Mouse (Mus musculus): ENCODE measurements around the gene Flnb. TPM values are rescaled to one million over a fixed set of nuclear protein-coding genes. Genes with fewer than 3 reads are reported as not detected.

The Flnb gene
- total RNA-seq, 2 experiments from 2014 or later, result 2.0 to 3.8 TPM

- no peak for ATAC-seq (replicated peaks; ENCODE audit: low FRiP score, poor library complexity, severe bottlenecking)
Measured at GRCm38 (mm10) chr14:7974643-7975042, 156.9 kb downstream of the Flnb start.

- ATAC-seq (replicated peaks; ENCODE audit: low FRiP score, poor library complexity, severe bottlenecking), result no peak
Measured at GRCm38 (mm10) chr14:7975177-7975576, 157.4 kb downstream of the Flnb start.

GRCm38 (mm10) chr14:7977471-7977870, 159.7 kb downstream of the Flnb start:
- ATAC-seq (replicated peaks; ENCODE audit: low FRiP score, poor library complexity, severe bottlenecking), result no peak

GRCm38 (mm10) chr14:7978183-7978582, 160.4 kb downstream of the Flnb start:
- ATAC-seq (replicated peaks; ENCODE audit: low FRiP score, poor library complexity, severe bottlenecking), result no peak

GRCm38 (mm10) chr14:7981226-7981625, 163.5 kb downstream of the Flnb start:
- ATAC-seq (replicated peaks; ENCODE audit: low FRiP score, poor library complexity, severe bottlenecking), result no peak

GRCm38 (mm10) chr14:7986913-7987312, 169.2 kb downstream of the Flnb start:
- ATAC-seq (replicated peaks; ENCODE audit: low FRiP score, poor library complexity, severe bottlenecking), result no peak

GRCm38 (mm10) chr14:7989371-7989770, 171.6 kb downstream of the Flnb start:
- no peak for ATAC-seq (replicated peaks; ENCODE audit: low FRiP score, poor library complexity, severe bottlenecking)

GRCm38 (mm10) chr14:7989961-7990360, 172.2 kb downstream of the Flnb start:
- ATAC-seq (replicated peaks; ENCODE audit: low FRiP score, poor library complexity, severe bottlenecking), result no peak

- no peak for ATAC-seq (replicated peaks; ENCODE audit: low FRiP score, poor library complexity, severe bottlenecking)
Measured at GRCm38 (mm10) chr14:7991108-7991776, 173.5 kb downstream of the Flnb start.

GRCm38 (mm10) chr14:7992158-7992557, 174.4 kb downstream of the Flnb start:
- ATAC-seq (replicated peaks; ENCODE audit: low FRiP score, poor library complexity, severe bottlenecking), result no peak

GRCm38 (mm10) chr14:7994271-7994767, 176.6 kb downstream of the Flnb start, which contains the start of gene Dnase1l3:
Gene Dnase1l3, minus strand, starts transcription at chr14:7994573.
- no peak for ATAC-seq (replicated peaks; ENCODE audit: low FRiP score, poor library complexity, severe bottlenecking)

GRCm38 (mm10) chr14:7997255-7997696, 179.5 kb downstream of the Flnb start:
- ATAC-seq (replicated peaks; ENCODE audit: low FRiP score, poor library complexity, severe bottlenecking), result peak; percentile 46; the same call in 1 of the 2 replicates

- no peak for ATAC-seq (replicated peaks; ENCODE audit: low FRiP score, poor library complexity, severe bottlenecking)
Measured at GRCm38 (mm10) chr14:7999030-7999429, 181.3 kb downstream of the Flnb start.

- no peak for ATAC-seq (replicated peaks; ENCODE audit: low FRiP score, poor library complexity, severe bottlenecking)
Measured at GRCm38 (mm10) chr14:7999435-7999834, 181.7 kb downstream of the Flnb start.

GRCm38 (mm10) chr14:8000247-8000646, 182.5 kb downstream of the Flnb start:
- no peak for ATAC-seq (replicated peaks; ENCODE audit: low FRiP score, poor library complexity, severe bottlenecking)

Other genes with a start within 250 kb of the Flnb start
- not detected in 2 replicates for gene Gm3558, start 249.4 kb upstream of the Flnb start, total RNA-seq (2015; ENCODE audit: low replicate concordance)
- not detected in 2 replicates for gene Gm3558, start 249.4 kb upstream of the Flnb start, total RNA-seq (2017; ENCODE audit: low replicate concordance)
- gene Gm10338, start 222.4 kb upstream of the Flnb start, total RNA-seq (2015; ENCODE audit: low replicate concordance), result not detected in 2 replicates
- not detected in 2 replicates for gene Gm10338, start 222.4 kb upstream of the Flnb start, total RNA-seq (2017; ENCODE audit: low replicate concordance)
- gene Gm10128, start 174.0 kb upstream of the Flnb start, total RNA-seq (2015; ENCODE audit: low replicate concordance), result not detected in 2 replicates
- not detected in 2 replicates for gene Gm10128, start 174.0 kb upstream of the Flnb start, total RNA-seq (2017; ENCODE audit: low replicate concordance)
- gene Gm26661, start 26.4 kb upstream of the Flnb start, total RNA-seq (2015; ENCODE audit: low replicate concordance), result not detected in 2 replicates
- gene Gm26661, start 26.4 kb upstream of the Flnb start, total RNA-seq (2017; ENCODE audit: low replicate concordance), result not detected in 2 replicates
- not detected in 2 replicates for gene Gm45521, start 139.3 kb downstream of the Flnb start, total RNA-seq (2015; ENCODE audit: low replicate concordance)
- not detected in 2 replicates for gene Gm45521, start 139.3 kb downstream of the Flnb start, total RNA-seq (2017; ENCODE audit: low replicate concordance)
- gene Dnase1l3, start 176.6 kb downstream of the Flnb start, total RNA-seq (2015; ENCODE audit: low replicate concordance), result 0.19 TPM in 1 of 2 replicates, not detected in the other
- gene Dnase1l3, start 176.6 kb downstream of the Flnb start, total RNA-seq (2017; ENCODE audit: low replicate concordance), result not detected in 2 replicates
- not detected in 2 replicates for gene Abhd6, start 184.9 kb downstream of the Flnb start, total RNA-seq (2015; ENCODE audit: low replicate concordance)
- gene Abhd6, start 184.9 kb downstream of the Flnb start, total RNA-seq (2017; ENCODE audit: low replicate concordance), result not detected in 2 replicates

Measured in erythroblast, adult 5-6 weeks (primary cell).